Mouse (Mus musculus): ENCODE measurements around the gene Acbd6. TPM values are rescaled to one million over a fixed set of nuclear protein-coding genes. Genes with fewer than 3 reads are reported as not detected.

Gene Acbd6
- polyA plus RNA-seq, 1 experiment from 2014 or later, result 71.5 TPM

- Histone ChIP-seq H3K4me3 (replicated peaks) (no peak overlapping the region), H3K9me3 (no peaks in the 10 kb centered on the region), H3K9ac (no peak overlapping the region), H3K27me3 (replicated peaks) (peaks cover 86% of the 10 kb centered on the region), H3K27ac (no peak overlapping the region), H3K36me3 (no peaks in the 10 kb centered on the region), H3K4me1 (peaks cover 7% of the 10 kb centered on the region), H3K4me2 (no peak overlapping the region)
- ATAC-seq (ENCODE audit: insufficient read depth, low FRiP score, low read depth), result no peak
- WGBS, result 1% methylated on average over 26 of the region's 26 CpGs
These were observed 178.3 kb downstream of the Acbd6 start for GRCm38 (mm10) chr1:155736096-155736825.

GRCm38 (mm10) chr1:155737017-155737808 is 179.3 kb downstream of the Acbd6 start:
- 0 out of 2 replicates have a peak overlapping the region, but pooled peaks have one; percentile 1 for H3K4me3 ChIP-seq (replicated peaks)
- H3K27me3 ChIP-seq (replicated peaks), result peaks cover 88% of the 10 kb centered on the region
- ATAC-seq (ENCODE audit: insufficient read depth, low FRiP score, low read depth), result no peak

DNA sequence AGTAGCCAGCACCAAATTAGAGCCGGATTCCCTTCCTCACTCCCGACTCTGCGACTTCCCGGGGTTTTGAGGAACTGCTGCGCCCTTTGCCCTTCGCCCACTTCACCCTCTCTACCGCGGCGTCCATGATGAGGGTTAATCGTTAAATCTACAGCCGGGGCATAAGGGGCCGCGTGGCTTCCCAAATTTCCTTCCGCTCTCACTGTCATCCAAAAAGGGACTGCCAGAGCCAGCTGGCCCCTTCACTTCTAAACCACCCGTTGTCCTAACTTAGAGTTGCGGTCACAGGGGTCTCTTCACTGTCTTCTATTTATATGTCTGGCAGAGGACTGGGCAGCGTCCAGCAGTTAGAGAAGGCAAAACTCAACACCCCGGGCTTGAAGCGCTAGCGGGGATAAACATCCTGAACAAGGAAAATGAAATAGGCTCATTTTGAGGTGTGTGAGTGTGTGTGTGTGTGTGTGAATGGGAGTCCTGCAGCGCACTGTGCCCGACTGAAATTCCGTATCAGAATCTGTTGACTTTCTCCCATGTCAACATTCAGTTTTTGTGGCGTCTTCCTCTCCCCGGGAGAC is 180.0 kb downstream of the Acbd6 start:
- Histone ChIP-seq H3K27me3 (replicated peaks) (peaks cover 88% of the 10 kb centered on the region), H3K27ac (no peak overlapping the region), H3K9ac (no peak overlapping the region), H3K4me3 (replicated peaks) (no peak overlapping the region), H3K4me2 (no peak overlapping the region; the same call in 1 of the 2 replicates), H3K36me3 (no peaks in the 10 kb centered on the region), H3K9me3 (no peaks in the 10 kb centered on the region), H3K4me1 (peaks cover 24% of the 10 kb centered on the region)
- WGBS, result under 1% methylated on average over 25 of the region's 25 CpGs
- no peak for ATAC-seq (ENCODE audit: insufficient read depth, low FRiP score, low read depth)

More at GRCm38 (mm10) chr1:155737017-155737808, 179.3 kb downstream of the Acbd6 start:
- no peaks in the 10 kb centered on the region for H3K36me3 ChIP-seq
- no peak overlapping the region for H3K9ac ChIP-seq
- H3K9me3 ChIP-seq, result no peaks in the 10 kb centered on the region
- no peak overlapping the region; the same call in 1 of the 2 replicates for H3K4me2 ChIP-seq
- H3K27ac ChIP-seq, result no peak overlapping the region
- under 1% methylated on average over 57 of the region's 58 CpGs for WGBS
- peaks cover 17% of the 10 kb centered on the region for H3K4me1 ChIP-seq

Other genes with a start within 250 kb of the Acbd6 start
- gene Xpr1, start 140.7 kb upstream of the Acbd6 start, polyA plus RNA-seq (2015; fragmentation: Nextera tagmentation; extraction: Ambion mirVana), result 8.1 and 8.9 TPM in 2 replicates
- gene Lhx4, start 193.6 kb downstream of the Acbd6 start, polyA plus RNA-seq (2015; fragmentation: Nextera tagmentation; extraction: Ambion mirVana), result 0.03 and 0.04 TPM in 2 replicates